Mouse (Mus musculus) erythroblast, adult 5-6 weeks (primary cell): ENCODE measurements around the gene Hand1. TPM values are rescaled to one million over a fixed set of nuclear protein-coding genes. Genes with fewer than 3 reads are reported as not detected.

ENCODE experiments used
- ATAC-seq: replicated peaks from 2 replicates; pipeline ENCODE4 v1.8.0; 2016; ENCODE audit warnings: moderate number of reproducible peaks, mild to moderate bottlenecking, moderate TSS enrichment, inconsistent platforms; ENCODE audit not compliant: poor library complexity, low FRiP score, severe bottlenecking
- total RNA-seq, 2 experiments: library from RNA; stranded (forward) in 1 of 2; stranded (reverse) in 1 of 2; fragments of 150-400 nt in 1 of 2; fragments of 200-764, 138-1000 nt in 1 of 2; gene quantifications; 2 replicates each; pipeline versions ENCODE4 v1.2.3 to v1.2.4; 2015 to 2017; ENCODE audit warnings: low replicate concordance in 2 of 2

The Hand1 gene
- total RNA-seq, 2 experiments from 2014 or later: not detected

DNA sequence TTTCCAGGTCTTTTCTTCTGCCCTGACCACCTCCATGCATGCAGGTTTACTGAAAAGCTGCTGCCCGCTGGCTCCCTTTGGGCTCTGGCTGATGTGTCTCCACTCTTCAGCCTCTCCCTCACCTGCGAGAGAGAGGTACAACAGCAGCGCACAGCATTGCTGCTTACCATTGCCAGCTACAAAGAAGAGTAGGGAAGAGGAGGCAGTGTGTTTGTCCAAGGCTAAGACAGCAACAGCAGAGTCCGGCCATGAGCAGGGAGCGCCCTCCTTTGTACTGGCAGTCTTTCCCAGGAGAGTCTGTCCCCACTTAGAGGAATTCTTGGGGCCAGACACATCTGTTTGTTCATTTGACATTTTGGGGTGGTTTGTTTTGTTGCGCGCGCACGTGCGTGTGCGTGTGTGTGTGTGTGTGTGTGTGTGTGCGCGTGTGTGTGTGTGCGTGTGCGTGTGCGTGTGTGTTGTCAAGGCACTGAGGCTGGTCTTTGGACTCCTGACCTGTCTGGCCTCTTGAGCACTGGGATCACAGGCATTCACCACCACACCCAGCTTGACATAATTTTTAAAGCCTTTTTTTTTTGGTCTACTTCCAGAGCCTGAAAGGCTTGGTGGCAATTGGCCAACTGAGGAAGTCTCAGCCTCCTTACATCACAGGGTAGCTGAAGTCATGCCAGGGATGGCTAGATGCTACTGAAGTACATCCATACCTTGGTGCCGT lies 23.4 kb downstream of the Hand1 start:
- ATAC-seq: no peak

DNA sequence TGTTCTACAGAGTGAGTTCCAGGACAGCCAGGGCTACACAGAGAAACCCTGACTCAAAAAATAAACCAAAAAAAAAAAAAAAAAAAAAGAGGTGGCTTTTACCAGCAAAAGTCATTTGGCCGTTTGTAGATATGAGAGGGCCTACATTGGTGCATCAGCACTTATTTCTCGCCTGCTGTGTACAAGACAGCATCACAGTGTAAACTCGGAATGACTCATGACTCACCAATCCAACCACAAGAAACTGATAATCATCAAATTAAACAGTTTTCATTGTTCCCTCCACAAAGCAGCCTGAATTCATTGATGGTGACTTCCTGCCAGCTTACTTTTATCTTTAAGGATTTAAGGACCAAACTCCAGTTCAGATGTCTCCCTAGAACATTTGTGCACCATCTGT lies 27.6 kb downstream of the Hand1 start:
- no peak for ATAC-seq

DNA sequence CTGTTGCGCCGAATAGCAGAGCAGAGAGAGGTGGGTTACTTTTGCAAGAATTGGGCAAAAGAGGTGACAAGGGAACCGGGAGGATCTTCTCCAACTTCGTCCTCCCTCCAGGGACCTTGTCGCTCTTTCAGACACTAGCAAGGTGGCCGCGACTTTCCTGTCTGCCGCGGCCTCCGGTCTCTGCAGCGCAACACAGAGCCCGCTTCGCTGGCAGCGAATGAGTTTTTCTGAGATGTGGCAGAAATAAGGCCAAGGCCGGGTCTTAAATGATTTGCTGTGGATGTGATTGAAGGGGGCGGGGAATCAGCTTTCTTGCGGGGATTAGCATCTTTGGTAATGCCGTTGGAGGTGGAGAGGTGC lies 30.1 kb downstream of the Hand1 start:
- ATAC-seq: no peak

DNA sequence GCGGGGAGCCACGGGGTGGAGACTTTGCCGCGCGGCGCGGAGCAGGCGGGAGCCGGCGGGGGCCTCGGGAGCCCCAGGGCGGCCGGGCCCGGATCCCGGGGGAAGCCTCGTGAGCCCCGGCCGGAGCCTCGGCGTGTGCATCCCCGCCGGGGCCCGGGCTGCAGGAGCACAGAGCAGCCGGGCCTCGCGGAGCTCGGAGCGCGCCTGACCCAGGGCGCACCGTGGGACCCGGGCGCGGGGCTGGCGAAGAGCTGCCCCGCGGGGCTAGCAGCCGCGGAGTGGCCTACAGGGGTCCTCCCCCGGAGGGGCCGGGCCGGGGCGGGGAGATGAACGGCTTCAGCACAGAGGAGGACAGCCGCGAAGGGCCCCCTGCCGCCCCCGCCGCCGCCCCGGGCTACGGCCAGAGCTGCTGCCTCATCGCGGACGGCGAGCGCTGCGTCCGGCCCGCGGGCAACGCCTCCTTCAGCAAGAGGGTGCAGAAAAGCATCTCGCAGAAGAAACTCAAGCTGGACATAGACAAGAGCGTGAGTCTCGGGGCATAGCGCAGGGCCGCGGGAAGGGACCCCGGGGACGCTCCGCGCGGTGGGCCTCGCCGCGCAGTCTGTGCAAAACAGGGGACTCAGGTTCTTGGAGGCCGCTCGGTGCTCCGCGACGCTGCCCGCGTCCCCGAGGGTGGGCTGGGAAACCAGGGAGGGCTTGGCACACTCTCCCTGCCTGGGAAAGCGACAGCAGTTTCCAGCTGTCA lies 30.7 kb downstream of the Hand1 start:
- ATAC-seq: no peak

GRCm38 (mm10) chr11:57800971-57801765 lies 31.4 kb downstream of the Hand1 start, which contains the start of gene Sap30l:
Gene Sap30l (plus strand): TSS chr11:57801637.
- peak; percentile 100 for ATAC-seq

DNA sequence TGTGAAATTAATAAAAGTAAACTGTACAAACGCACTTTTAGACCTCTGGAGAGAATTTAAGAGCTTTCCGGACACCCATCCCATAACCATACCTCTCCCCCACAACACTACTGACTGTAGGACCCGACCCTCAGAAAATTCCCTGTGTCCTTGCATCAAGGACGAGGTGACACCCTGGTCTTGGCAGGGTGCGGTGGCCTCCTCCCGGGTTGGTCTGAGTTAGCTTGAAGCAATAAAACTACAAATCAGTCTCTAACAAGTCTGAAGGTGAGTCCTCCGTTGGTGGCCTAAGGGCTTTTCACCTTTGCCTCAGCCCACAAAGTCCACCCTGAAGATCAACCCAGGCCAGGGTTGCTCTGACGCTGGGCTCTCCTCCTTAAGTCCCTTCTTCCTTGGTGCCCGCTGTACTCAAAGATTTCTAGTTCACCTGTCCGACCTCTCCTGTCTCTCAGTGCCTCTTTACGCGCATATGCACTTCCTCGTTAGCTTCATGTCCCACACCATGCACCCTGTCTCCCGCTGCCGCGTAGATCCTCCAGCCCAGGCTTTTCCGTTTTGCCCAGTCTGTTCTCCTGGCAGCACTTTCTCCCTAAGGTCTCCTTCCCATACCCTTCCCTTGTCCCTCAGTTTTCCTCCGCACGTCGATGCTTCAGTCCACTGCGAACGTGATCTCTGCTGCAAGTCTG lies 32.2 kb downstream of the Hand1 start:
- ATAC-seq: peak; percentile 12; the same call in 1 of the 2 replicates

DNA sequence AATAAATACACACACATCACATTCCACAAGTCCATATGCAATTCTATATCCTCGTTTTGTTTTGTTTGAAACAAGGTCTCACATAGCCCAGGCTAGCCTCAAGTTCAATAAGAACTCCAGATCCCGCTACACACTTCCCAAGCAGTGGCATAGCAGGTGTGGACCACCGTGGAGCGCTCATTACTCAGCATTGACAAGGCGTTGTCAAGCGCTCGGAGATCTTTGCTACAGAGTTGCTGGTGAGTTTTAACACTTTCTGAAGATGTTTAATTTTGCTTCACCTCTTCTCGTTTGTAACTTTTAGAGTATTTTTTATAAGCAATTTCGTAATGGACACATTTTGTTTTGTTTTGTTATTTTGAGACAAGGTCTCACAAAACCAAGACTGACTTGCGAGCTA lies 33.2 kb downstream of the Hand1 start:
- ATAC-seq: no peak

DNA sequence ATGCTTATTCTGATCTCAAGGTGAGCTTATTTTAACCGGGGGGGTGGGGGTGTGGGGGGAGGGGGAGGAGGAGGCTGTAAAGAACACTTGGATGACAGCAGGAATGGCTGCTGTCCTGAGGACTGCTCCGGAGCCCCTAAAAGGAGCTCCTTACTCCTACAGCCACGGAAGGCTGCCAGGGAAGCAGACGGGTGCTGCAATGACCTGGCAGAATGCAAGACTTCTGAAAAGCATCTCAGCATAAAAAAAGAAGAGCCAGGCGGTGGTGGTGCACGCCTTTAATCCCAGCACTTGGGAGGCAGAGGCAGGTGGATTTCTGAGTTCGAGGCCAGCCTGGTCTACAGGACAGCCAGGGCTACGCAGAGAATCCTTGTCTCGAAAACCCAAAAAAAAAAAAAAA lies 34.8 kb downstream of the Hand1 start:
- ATAC-seq: no peak

- no peak for ATAC-seq
Measured at GRCm38 (mm10) chr11:57795086-57795485, 37.5 kb downstream of the Hand1 start.

DNA sequence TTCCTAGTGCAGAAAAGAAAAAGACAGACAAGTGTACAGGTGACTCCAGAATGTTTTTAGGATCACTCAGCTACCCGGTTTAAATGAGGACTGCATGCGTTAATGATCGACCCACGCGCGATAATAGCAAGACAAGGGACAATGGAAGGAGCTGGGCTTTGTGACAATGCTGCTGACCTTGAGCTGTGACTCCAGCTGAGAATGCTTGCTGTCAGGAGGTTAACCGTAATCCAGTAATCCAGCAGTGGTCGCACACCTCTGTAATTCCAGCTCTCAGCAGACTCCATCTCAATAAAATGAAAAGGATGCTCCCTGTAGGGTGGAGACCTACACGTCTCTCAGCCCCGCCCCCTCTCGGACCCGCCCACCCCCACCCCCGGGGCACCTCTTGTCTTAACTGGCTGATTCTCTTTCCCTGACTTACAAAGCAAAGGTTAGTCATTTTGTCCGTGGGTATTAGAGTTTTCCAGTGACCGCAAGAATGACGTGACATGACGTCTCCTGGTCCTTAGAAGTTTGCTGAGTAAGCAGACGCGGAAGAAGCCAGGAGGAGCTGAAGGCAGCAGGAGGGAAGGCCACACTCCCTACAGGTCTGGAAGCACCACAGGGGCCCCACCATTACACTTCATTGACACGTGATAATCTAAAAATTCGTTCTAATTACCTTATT lies 41.6 kb downstream of the Hand1 start:
- ATAC-seq: no peak

DNA sequence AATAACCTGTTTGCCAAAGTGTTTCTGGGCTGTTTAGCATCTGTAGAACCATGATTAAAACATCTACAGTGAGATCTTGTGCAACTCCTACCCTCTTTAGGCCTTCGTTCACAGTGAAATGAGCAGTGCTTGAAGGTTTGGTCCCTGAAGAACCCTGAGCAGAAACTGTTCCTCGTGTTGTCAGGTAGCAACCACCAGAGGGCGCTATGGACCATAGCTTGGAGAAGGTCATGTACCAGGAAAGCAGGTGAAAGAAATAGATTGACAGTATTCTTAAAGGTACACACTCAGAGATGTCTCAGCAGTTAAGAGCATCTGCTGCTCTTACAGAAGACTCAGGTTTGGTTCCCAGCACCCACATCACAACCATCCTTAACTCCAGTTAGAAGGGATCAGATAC lies 44.7 kb downstream of the Hand1 start:
- ATAC-seq: 0 out of 2 replicates have a peak, but pooled peaks have one; percentile 53

DNA sequence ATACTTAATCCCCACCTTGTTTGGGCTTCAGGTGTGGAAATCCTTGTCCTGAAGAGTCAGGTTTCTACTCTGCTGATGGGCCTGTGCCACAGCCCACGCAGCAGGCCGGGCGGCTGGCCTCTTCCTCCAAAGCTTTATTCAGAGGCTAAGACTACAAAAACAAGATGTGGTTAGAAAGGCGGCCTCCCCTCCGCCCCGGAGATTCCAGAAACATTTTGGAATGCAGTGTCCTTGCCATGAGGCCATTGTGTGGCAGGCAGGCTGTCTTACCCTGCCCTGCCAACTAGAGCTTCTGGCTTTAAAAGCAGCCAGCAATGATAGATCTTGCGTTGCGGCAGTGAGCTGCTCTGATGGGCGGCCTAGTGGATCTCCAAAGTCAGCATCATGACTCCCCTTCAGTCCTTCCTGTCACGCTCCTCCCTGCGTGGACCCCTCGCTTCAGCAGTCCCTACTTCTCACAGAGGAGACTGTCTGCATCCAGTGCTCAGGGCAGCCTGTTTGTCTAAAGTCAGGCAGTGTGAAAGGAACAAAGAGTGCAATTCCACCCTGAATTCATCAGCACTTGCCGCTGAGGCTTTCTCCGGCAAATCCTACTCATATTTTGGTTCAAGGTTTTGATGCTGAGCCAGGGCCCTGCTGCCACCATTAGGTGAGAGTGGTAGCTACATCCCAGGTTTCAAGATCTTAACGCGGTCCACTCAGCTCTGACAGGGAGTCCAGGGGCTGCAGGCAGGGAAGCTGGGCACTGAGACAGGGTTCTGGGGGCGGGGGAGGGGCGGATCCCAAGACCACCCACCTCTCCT lies 45.8 kb downstream of the Hand1 start:
- ATAC-seq: no peak

GRCm38 (mm10) chr11:57779824-57780223 lies 52.8 kb downstream of the Hand1 start:
- no peak for ATAC-seq

Other genes with a start within 250 kb of the Hand1 start
- gene Galnt10, start 187.4 kb downstream of the Hand1 start, total RNA-seq (2015; ENCODE audit: low replicate concordance): 39.4 and 43.5 TPM in 2 replicates
- 102 and 103 TPM in 2 replicates for gene Galnt10, start 187.4 kb downstream of the Hand1 start, total RNA-seq (2017; ENCODE audit: low replicate concordance)
- gene Sap30l, start 31.2 kb downstream of the Hand1 start, total RNA-seq (2015; ENCODE audit: low replicate concordance): 4.8 and 7.9 TPM in 2 replicates
- 4.4 and 4.7 TPM in 2 replicates for gene Sap30l, start 31.2 kb downstream of the Hand1 start, total RNA-seq (2017; ENCODE audit: low replicate concordance)
- gene Larp1, start 176.2 kb upstream of the Hand1 start, total RNA-seq (2015; ENCODE audit: low replicate concordance): 24.0 and 31.6 TPM in 2 replicates
- gene Larp1, start 176.2 kb upstream of the Hand1 start, total RNA-seq (2017; ENCODE audit: low replicate concordance): 13.2 and 13.4 TPM in 2 replicates